In genomic region chr1:177455466-177455865, GRCm38 (mm10) we compare ENCODE assay signal across 14 mouse cellular contexts.
A peak's percentile ranks its signal among the peaks of the same experiment; 100 is the strongest.
DNase-seq lines count a peak whose midpoint lies in the region; ATAC-seq lines count a peak whose summit lies in the region.
"Had no signal": no experiment of that assay in that cellular context is flagged by ENCODE, and none has a peak within 500 bp of the region (broad histone marks: within the 10 kb centered on the region; RNA-seq: fewer than 3 reads in every experiment).

No protein-coding gene starts in this region.

- 0 out of 2 replicates have a peak, but pooled peaks have one; percentile 14 for ATAC-seq in frontal cortex, adult (ENCODE audit: low TSS enrichment)
- ATAC-seq: forebrain, embryonic 13.5 days; intestine, embryonic 15.5 days had no signal

- DNase-seq in cerebellum, adult 9-11 months = peak; percentile 18
- no peak for DNase-seq in cerebellum, adult 11 months
- no peak for DNase-seq in frontal cortex, postnatal 14 days (ENCODE audit: low spot score in 2 of 2)
- DNase-seq in right cerebral cortex, adult 18-20 months = peak; percentile 21
- DNase-seq in right cerebral cortex, postnatal 10 days (ENCODE audit: low spot score in 2 of 2) = no peak
- DNase-seq: adrenal gland, adult 2 months; adrenal gland, postnatal 25 days; gastrocnemius, postnatal 36 days; heart, adult 18-20 months; heart, postnatal 10 days; kidney, adult 18-20 months had no signal

Comparison
In these comparisons a context has a peak if more than half of its experiments do, and no peak if none do; other contexts are left out.
1. DNase-seq: peak in cerebellum, adult 9-11 months (single experiment) and right cerebral cortex, adult 18-20 months (single experiment); none in cerebellum, adult 11 months (single experiment), frontal cortex, postnatal 14 days (0 of 2) and right cerebral cortex, postnatal 10 days (0 of 2).